Mouse (Mus musculus) hindbrain, postnatal 0 days (tissue): ENCODE measurements around the gene Gm12789. TPM values are rescaled to one million over a fixed set of nuclear protein-coding genes. Genes with fewer than 3 reads are reported as not detected.
"Not testable (repeated sequence)": the region's sequence is repeated elsewhere in the genome, so short reads cannot be mapped to it uniquely, and the experiment has no call there.

Source experiments
- ATAC-seq: fragments of 200-750 bp; cut with Nextera tagmentation; 2 replicates; pipeline ENCODE4 v1.8.0; 2017; ENCODE audit warnings: mild to moderate bottlenecking, moderate TSS enrichment, moderate library complexity
- DNase-seq: peaks from one replicate; pipeline ENCODE4 v3.0.0-alpha.2; 2015; ENCODE audit warnings: low spot score
- H3K27ac ChIP-seq: fragments of 300-500 bp; sonication (generic); 2 replicates; pipeline ENCODE4 v1.5.1; 2014; ENCODE audit warnings: mild to moderate bottlenecking
- H3K27me3 ChIP-seq: fragments of 300-500 bp; sonication (generic); 2 replicates; pipeline ENCODE4 v1.6.1; 2014; ENCODE audit warnings: low read length, mixed read lengths; ENCODE audit not compliant: insufficient read depth
- H3K36me3 ChIP-seq: fragments of 300-500 bp; sonication (generic); 2 replicates; pipeline ENCODE4 v1.6.1; 2014; ENCODE audit warnings: low read length, mixed read lengths; ENCODE audit not compliant: insufficient read depth
- H3K4me1 ChIP-seq: fragments of 300-500 bp; sonication (generic); 2 replicates; pipeline ENCODE4 v1.6.1; 2014; ENCODE audit warnings: antibody characterized with exemption, low read length, mixed read lengths; ENCODE audit not compliant: insufficient read depth
- H3K4me2 ChIP-seq: fragments of 300-500 bp; sonication (generic); 2 replicates; pipeline ENCODE4 v1.6.1; 2014; ENCODE audit warnings: low read depth, mild to moderate bottlenecking, low read length, moderate library complexity, mixed read lengths
- H3K4me3 ChIP-seq: fragments of 300-500 bp; sonication (generic); 2 replicates; pipeline ENCODE4 v1.5.1; 2014; ENCODE audit warnings: low read length
- H3K9ac ChIP-seq: fragments of 300-500 bp; sonication (generic); replicated peaks from 2 replicates; pipeline ENCODE4 v1.6.1; 2014; ENCODE audit warnings: mild to moderate bottlenecking, low read length, moderate library complexity, mixed read lengths
- H3K9me3 ChIP-seq: fragments of 300-500 bp; sonication (generic); 2 replicates; pipeline ENCODE4 v1.6.1; 2016; ENCODE audit warnings: low read length, mixed read lengths
- CTCF ChIP-seq: IDR thresholded peaks from 2 replicates; pipeline ENCODE4 v1.5.1; 2016; ENCODE audit warnings: antibody characterized with exemption, control low read depth, low read depth
- WGBS: fragments of 180-500 bp; shearing (Covaris S2); extraction: QIAGEN DNeasy Blood & Tissue Kit; methylation state at CpG from one replicate; pipeline ENCODE4 v1.1.7; 2014; 5-methylcytosine and 5-hydroxymethylcytosine counted together
- polyA plus RNA-seq: library from polyadenylated mRNA; unstranded; fragments of >200 nt; fragmentation: Nextera tagmentation; extraction: Ambion mirVana; gene quantifications from 2 replicates; pipeline ENCODE4 v1.2.1, GENCODE M21; 2015
- total RNA-seq: library from RNA; depleted of rRNA; stranded (reverse); fragments of >200 nt; gene quantifications from 2 replicates; pipeline ENCODE4 v1.2.3, GENCODE M21; 2014; rRNA removed

Gene Gm12789
- not detected in 2 replicates for total RNA-seq
- not detected in 2 replicates for polyA plus RNA-seq

DNA sequence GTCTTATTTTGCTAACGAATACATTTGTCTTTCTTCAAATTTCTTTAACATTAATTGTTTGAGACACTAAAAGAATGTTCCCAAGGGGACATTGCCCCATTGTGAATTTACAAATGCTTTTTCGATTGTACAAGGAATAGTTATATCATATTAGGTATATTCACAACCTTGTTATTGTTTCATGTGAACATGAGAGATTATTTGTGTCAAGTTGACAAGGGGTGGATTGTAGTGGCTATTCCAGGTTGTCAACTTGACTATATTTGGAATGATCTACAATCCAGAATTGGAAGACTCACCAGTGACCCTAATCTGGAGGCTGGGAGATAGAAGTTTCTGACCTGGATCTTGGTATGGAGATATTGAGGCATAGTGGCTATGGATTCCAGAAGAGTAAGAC lies at the start of gene Gm12789:
Gene Gm12789 (plus strand): TSS at position 301 of the 400 bp plus-strand sequence.
- not testable (repeated sequence) for H3K36me3 ChIP-seq, H3K4me2 ChIP-seq, ATAC-seq, H3K27ac ChIP-seq, DNase-seq, H3K4me3 ChIP-seq, H3K27me3 ChIP-seq, H3K9me3 ChIP-seq, H3K4me1 ChIP-seq, H3K9ac ChIP-seq
- WGBS: 90% methylated on average over 2 of the region's 2 CpGs

DNA sequence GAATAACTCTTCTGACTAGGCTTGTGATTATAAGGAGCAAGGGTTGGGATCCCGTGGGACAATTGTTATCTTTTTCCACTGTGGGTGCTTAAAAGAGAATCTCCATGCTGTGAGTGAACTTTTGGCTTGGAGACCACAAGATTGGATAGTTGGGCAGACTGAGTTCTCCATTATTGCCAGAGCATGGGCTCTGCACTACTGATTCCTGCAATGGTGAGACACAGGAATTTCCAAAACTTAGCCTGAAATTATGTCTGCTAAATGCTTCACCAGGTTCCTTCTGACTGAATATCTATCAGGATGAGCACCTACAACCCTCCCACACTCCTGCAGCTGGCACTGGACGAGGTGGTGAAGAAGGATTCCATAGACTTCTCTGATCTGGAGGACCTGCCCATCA lies 46.3 kb upstream of the Gm12789 start, which contains the start of gene Gm12794:
Gene Gm12794 (plus strand): TSS at position 301 of the 400 bp plus-strand sequence.
- not testable (repeated sequence) for H3K9ac ChIP-seq, H3K4me3 ChIP-seq, ATAC-seq, H3K27ac ChIP-seq, DNase-seq, H3K27me3 ChIP-seq, H3K4me2 ChIP-seq, H3K4me1 ChIP-seq, H3K9me3 ChIP-seq, H3K36me3 ChIP-seq
- WGBS: 86% methylated on average over 2 of the region's 2 CpGs

DNA sequence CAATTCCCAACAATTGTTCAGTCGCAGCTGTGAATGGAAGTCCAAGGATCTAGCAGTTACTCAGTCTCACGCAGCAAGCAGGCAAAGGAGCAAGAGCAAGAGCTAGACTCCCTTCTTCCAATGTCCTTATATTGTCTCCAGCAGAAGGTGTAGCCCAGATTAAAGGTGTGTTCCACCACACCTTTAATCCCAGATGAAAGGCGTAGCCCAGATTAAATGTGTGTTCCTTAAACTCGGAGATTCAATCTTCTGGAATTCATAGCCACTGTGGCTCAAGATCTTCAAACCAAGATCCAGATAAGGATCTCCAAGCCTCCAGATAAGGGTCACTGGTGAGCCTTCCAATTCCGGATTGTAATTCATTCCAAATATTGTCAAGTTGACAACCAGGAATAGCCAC lies 5.5 kb upstream of the Gm12789 start, which contains the start of gene Gm12790:
Gene Gm12790 (minus strand): TSS at position 101 of the 400 bp plus-strand sequence.
- not testable (repeated sequence) for H3K4me1 ChIP-seq, H3K9me3 ChIP-seq, ATAC-seq, H3K4me2 ChIP-seq, H3K27ac ChIP-seq, H3K27me3 ChIP-seq, H3K36me3 ChIP-seq, DNase-seq, H3K4me3 ChIP-seq, H3K9ac ChIP-seq
- 100% methylated on average over 1 of the region's 5 CpGs for WGBS

DNA sequence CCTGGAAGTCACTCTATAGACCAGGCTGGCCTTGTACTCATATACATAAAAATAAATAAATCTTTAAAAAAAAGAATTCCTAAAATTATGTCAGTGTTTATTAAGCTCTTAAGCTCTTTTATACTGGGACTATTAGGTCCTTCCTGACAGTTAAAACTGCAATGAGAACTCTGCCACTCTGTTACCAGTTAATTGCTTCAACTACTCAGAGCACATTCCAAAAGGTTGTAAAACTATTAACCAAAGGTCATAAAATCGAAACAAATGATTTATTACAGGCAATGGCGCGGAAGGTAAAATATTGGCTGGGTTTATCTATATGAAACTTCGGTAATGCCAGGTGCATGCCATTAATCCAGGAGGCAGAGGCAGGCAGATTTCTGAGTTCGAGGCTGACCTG lies 748 bp upstream of the Gm12789 start:
- no peak for TF ChIP-seq CTCF
- ATAC-seq: no peak
- no peak overlapping the region for H3K4me2 ChIP-seq
- H3K9me3 ChIP-seq: no peaks in the 10 kb centered on the region
- H3K9ac ChIP-seq: no peak overlapping the region
- H3K4me3 ChIP-seq: no peak overlapping the region
- 90% methylated on average over 5 of the region's 5 CpGs for WGBS
- H3K4me1 ChIP-seq: no peaks in the 10 kb centered on the region
- H3K27me3 ChIP-seq: no peaks in the 10 kb centered on the region
- H3K27ac ChIP-seq: no peak overlapping the region
- no peak for DNase-seq
- no peaks in the 10 kb centered on the region for H3K36me3 ChIP-seq

DNA sequence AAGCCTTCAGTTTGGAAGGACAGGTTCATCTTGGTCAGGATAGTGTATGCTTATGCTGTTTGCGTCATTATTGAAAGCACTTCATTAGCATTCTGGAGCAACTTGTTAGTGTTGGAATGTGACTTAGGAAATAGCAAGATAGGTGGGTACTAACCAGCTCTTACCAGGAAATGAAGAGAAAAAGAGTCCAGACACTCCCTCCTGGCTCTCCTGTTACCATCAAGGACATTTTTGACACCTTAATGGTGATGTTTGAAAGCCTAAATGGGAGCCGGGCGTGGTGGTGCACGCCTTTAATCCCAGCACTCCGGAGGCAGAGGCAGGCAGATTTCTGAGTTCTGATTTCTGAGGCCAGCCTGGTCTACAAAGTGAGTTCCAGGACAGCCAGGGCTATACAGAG lies 11.0 kb downstream of the Gm12789 start:
- DNase-seq: no peak
- Histone ChIP-seq H3K4me2 (no peak overlapping the region), H3K36me3 (no peaks in the 10 kb centered on the region), H3K27me3 (no peaks in the 10 kb centered on the region), H3K9ac (no peak overlapping the region), H3K4me3 (no peak overlapping the region), H3K9me3 (no peaks in the 10 kb centered on the region), H3K27ac (no peak overlapping the region), H3K4me1 (no peaks in the 10 kb centered on the region)
- no peak for ATAC-seq
- TF ChIP-seq CTCF: no peak
- 93% methylated on average over 5 of the region's 5 CpGs for whole genome bisulfite sequencing

DNA sequence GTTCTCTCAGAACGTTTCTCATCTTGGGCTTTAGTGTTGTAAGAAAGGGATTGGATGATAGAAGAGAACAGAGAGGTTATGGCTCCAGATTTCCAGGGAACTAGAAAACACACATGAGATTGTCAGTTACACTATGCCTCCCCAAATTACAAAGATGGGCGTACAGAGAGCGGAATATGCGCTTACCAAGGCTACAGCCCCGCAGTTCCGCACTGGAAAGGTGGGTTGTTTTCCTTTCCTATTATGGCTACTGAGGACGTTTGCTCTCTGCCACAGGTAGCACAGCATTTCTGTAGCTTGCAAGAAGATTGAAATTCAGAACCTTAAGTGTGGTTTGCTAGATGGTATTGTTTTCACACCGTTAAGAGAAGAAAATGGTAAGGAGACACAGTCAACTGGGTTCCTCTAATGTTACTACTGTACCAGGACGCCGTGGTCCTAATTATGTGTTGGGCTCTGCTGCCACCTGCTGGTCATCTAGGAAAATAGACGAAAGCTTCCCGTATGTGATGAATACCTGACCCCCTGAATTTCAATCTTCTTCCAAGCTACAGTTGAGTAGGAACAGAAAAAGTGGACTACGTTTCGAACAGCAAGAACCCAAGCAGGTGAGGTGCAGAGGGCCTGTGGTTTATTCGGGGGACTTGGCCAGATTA lies 12.0 kb downstream of the Gm12789 start:
- no peaks in the 10 kb centered on the region for H3K9me3 ChIP-seq
- no peak overlapping the region for H3K4me3 ChIP-seq
- no peak overlapping the region for H3K9ac ChIP-seq
- WGBS: 39% methylated on average over 15 of the region's 15 CpGs
- TF ChIP-seq CTCF: peak; percentile 91
- H3K4me1 ChIP-seq: no peaks in the 10 kb centered on the region
- H3K27ac ChIP-seq: no peak overlapping the region
- peak; percentile 88 for DNase-seq
- no peaks in the 10 kb centered on the region for H3K36me3 ChIP-seq
- H3K27me3 ChIP-seq: no peaks in the 10 kb centered on the region
- ATAC-seq: peak; percentile 83
- H3K4me2 ChIP-seq: no peak overlapping the region

DNA sequence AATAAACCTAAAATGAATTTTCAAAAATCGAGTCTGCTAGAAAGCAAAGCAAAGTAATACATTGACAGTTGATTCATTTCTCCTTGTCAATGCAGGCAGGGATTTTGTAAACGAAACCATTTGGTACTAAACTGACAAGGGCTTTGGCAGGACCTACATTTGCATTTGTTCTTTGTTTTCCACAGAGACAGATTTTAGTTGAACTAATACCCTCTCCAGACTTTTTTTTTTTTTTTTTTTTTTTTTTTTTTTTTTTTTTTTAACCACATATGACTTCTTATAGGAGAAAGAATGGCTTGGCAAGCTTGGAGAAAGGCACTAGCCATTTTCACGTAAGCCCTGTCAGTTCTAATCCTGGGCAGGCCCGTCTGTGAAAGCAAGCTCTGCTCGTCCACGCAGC lies 40.2 kb downstream of the Gm12789 start:
- H3K4me3 ChIP-seq: no peak overlapping the region
- DNase-seq: no peak

More for the DNA sequence above, 40.2 kb downstream of the Gm12789 start:
- H3K9ac ChIP-seq: no peak overlapping the region
- H3K36me3 ChIP-seq: no peaks in the 10 kb centered on the region
- no peaks in the 10 kb centered on the region for H3K4me1 ChIP-seq
- no peak overlapping the region for H3K4me2 ChIP-seq
- H3K27ac ChIP-seq: no peak overlapping the region
- no peaks in the 10 kb centered on the region for H3K9me3 ChIP-seq
- H3K27me3 ChIP-seq: no peaks in the 10 kb centered on the region
- no peak for ATAC-seq
- no peak for TF ChIP-seq CTCF
- 82% methylated on average over 6 of the region's 6 CpGs for WGBS

Other genes starting within 250 kb of the Gm12789 start
- gene B020004J07Rik, start 142.6 kb upstream of the Gm12789 start, total RNA-seq: not detected in 2 replicates
- gene B020004J07Rik, start 142.6 kb upstream of the Gm12789 start, polyA plus RNA-seq: not detected in 2 replicates
- not detected in 2 replicates for gene C130073F10Rik, start 92.8 kb upstream of the Gm12789 start, total RNA-seq
- not detected in 2 replicates for gene C130073F10Rik, start 92.8 kb upstream of the Gm12789 start, polyA plus RNA-seq
- gene Gm12800, start 77.5 kb upstream of the Gm12789 start, total RNA-seq: not detected in 2 replicates
- not detected in 2 replicates for gene Gm12800, start 77.5 kb upstream of the Gm12789 start, polyA plus RNA-seq
- gene Gm12794, start 46.2 kb upstream of the Gm12789 start, total RNA-seq: not detected in 2 replicates
- not detected in 2 replicates for gene Gm12794, start 46.2 kb upstream of the Gm12789 start, polyA plus RNA-seq
- not detected in 2 replicates for gene Gm12790, start 5.6 kb upstream of the Gm12789 start, total RNA-seq
- gene Gm12790, start 5.6 kb upstream of the Gm12789 start, polyA plus RNA-seq: not detected in 2 replicates
- gene Pde4b, start 100.9 kb downstream of the Gm12789 start, total RNA-seq: 62.5 and 64.7 TPM in 2 replicates
- gene Pde4b, start 100.9 kb downstream of the Gm12789 start, polyA plus RNA-seq: 46.2 and 46.8 TPM in 2 replicates